Mouse (Mus musculus): ENCODE results near the gene Fam69b.

DNA sequence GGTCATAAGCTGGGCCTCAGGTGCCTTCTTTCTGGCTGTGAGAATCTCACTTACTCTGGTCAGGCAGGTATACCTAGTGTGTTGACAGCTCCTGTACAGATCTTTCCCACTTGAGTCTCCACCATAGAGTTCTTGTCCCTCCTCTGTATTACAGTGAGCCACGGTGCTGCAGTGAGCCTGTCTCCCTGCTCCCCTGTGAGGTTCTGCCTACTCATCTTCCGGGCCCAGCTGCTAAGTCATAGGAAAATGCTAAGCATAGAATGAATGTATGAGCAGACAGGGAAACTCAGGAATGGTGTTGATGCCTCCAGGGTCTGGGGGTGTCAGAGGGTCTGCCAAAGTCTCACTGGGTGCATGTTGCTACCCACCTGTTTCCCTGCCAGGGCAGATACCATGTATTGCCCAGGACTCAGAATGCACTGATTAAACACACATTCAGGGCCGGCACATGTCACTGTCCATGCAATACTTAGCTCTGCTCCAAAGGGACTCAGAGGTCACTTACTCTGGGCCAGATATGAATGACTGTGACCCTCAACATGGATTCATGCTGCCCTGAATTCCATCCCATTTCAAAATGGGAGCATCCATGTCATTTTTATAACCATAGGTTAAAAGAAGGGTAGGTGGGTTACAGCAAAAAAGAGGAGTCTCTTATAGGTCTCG, 12.7 kb upstream of the Fam69b start:
- TF ChIP-seq CTCF (IDR thresholded peaks at IDR 0.05; ENCODE audit: control insufficient read depth, insufficient read depth, insufficient replicate concordance, low read depth, low read length) (no peak), POLR2A (IDR thresholded peaks at IDR 0.05; ENCODE audit: control insufficient read depth, low read depth, low read length) (no peak)
